Mouse (Mus musculus) midbrain, embryonic 13.5 days (tissue): ENCODE results near the gene Vmn2r9. TPM values are rescaled to one million over a fixed set of nuclear protein-coding genes. Genes with fewer than 3 reads are reported as not detected.
"Not testable (repeated sequence)": the region's sequence is repeated elsewhere in the genome, so short reads cannot be mapped to it uniquely, and the experiment has no call there.

Experiments
- ATAC-seq: fragments of 200-750 bp; cut with Nextera tagmentation; 2 replicates; pipeline ENCODE4 v1.8.0; 2017; ENCODE audit warnings: mild to moderate bottlenecking, moderate TSS enrichment, moderate library complexity
- H3K27ac ChIP-seq: fragments of 300-500 bp; sonication (generic); 2 replicates; pipeline ENCODE4 v1.5.1; 2015; ENCODE audit warnings: inconsistent platforms, mild to moderate bottlenecking, moderate library complexity
- H3K27me3 ChIP-seq: fragments of 300-500 bp; sonication (generic); 2 replicates; pipeline ENCODE4 v1.6.1; 2015; ENCODE audit warnings: mild to moderate bottlenecking, inconsistent platforms
- H3K36me3 ChIP-seq: fragments of 300-500 bp; sonication (generic); 2 replicates; pipeline ENCODE4 v1.6.1; 2015; ENCODE audit warnings: mild to moderate bottlenecking, inconsistent platforms
- H3K4me1 ChIP-seq: fragments of 300-500 bp; sonication (generic); replicated peaks from 2 replicates; pipeline ENCODE4 v1.6.1; 2015; ENCODE audit warnings: inconsistent platforms
- H3K4me2 ChIP-seq: fragments of 300-500 bp; sonication (generic); replicated peaks from 2 replicates; pipeline ENCODE4 v1.6.1; 2015; ENCODE audit warnings: moderate library complexity, mild to moderate bottlenecking, inconsistent platforms
- H3K4me3 ChIP-seq: fragments of 300-500 bp; sonication (generic); replicated peaks from 2 replicates; pipeline ENCODE4 v1.5.1; 2015; ENCODE audit warnings: mild to moderate bottlenecking, inconsistent platforms
- H3K9ac ChIP-seq: fragments of 300-500 bp; sonication (generic); replicated peaks from 2 replicates; pipeline ENCODE4 v1.6.1; 2015; ENCODE audit warnings: mild to moderate bottlenecking, inconsistent platforms
- H3K9me3 ChIP-seq: fragments of 300-500 bp; sonication (generic); 2 replicates; pipeline ENCODE4 v1.6.1; 2016; ENCODE audit warnings: mild to moderate bottlenecking, inconsistent platforms
- WGBS: fragments of 180-500 bp; shearing (Covaris S2); methylation state at CpG from one replicate; pipeline ENCODE4 v1.1.7; 2015; 5-methylcytosine and 5-hydroxymethylcytosine counted together
- polyA plus RNA-seq: library from polyadenylated mRNA; unstranded; fragments of >200 nt; fragmentation: Nextera tagmentation; extraction: Ambion mirVana; gene quantifications from 2 replicates; pipeline ENCODE4 v1.2.1, GENCODE M21; 2015

The Vmn2r9 gene
- polyA plus RNA-seq, result not detected in 2 replicates

- H3K27ac ChIP-seq, H3K27me3 ChIP-seq, H3K9ac ChIP-seq, H3K4me1 ChIP-seq, ATAC-seq, H3K9me3 ChIP-seq, H3K4me3 ChIP-seq, H3K36me3 ChIP-seq, H3K4me2 ChIP-seq: not testable (repeated sequence)
- 76% methylated on average over 1 of the region's 1 CpGs for WGBS
These were observed at the start of gene Vmn2r9 for GRCm38 (mm10) chr5:108852501-108852900. Gene Vmn2r9 (minus strand): TSS chr5:108852601.

GRCm38 (mm10) chr5:108866746-108867145 lies 14.3 kb upstream of the Vmn2r9 start:
- ATAC-seq, H3K27ac ChIP-seq, H3K9me3 ChIP-seq, H3K4me1 ChIP-seq, H3K4me2 ChIP-seq, H3K4me3 ChIP-seq, H3K36me3 ChIP-seq, H3K27me3 ChIP-seq, H3K9ac ChIP-seq: not testable (repeated sequence)
- WGBS, result 4% methylated on average over 1 of the region's 1 CpGs

DNA sequence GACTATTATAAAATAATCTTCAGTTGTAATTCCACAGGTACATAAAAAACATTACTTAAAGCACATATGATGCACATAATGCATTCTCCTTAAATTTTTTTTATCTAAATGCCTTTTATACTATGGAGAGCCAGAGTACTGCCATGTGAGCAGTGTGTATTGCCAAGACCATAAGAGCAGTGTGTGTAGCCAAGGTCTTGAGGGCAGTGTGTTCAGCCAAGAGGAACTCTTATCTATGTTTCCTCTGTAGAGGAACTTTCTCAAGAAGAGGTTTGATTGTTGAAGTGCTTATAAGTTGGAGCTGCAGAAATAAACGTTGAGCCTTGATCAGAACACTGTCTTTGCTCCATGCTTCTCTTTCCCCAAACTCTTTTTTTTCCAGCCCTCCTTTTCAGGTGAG lies 2.9 kb downstream of the Vmn2r9 start:
- ATAC-seq, result no peak
- no peaks in the 10 kb centered on the region for H3K36me3 ChIP-seq
- no peaks in the 10 kb centered on the region for H3K27me3 ChIP-seq
- H3K27ac ChIP-seq, result no peak overlapping the region
- H3K9me3 ChIP-seq, result no peaks in the 10 kb centered on the region
- H3K4me3 ChIP-seq, result no peak overlapping the region
- WGBS, result 56% methylated on average over 1 of the region's 1 CpGs
- no peaks in the 10 kb centered on the region for H3K4me1 ChIP-seq
- H3K4me2 ChIP-seq, result no peak overlapping the region
- H3K9ac ChIP-seq, result no peak overlapping the region

DNA sequence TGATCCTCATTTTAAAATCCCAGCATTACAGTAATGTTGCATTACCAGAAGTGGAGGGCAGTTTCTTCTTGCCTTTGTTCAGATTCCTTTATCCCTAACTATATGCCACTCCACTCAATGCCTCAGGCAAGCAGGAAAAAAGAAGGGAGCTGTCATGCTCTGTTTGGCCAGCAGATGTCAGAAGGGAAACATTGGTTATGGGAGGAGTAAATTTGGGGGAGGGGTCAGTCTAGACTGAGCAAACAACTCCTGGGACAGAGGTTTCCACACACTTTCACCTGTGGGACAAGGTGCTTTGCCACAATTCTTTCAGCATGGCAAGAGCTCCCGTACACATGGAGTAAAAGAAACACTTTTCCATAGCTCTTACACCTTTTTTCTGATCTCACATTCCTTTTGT lies 16.2 kb downstream of the Vmn2r9 start:
- Histone ChIP-seq H3K36me3 (no peaks in the 10 kb centered on the region), H3K27ac (no peak overlapping the region), H3K9ac (no peak overlapping the region), H3K9me3 (no peaks in the 10 kb centered on the region), H3K27me3 (no peaks in the 10 kb centered on the region), H3K4me1 (no peaks in the 10 kb centered on the region), H3K4me2 (no peak overlapping the region), H3K4me3 (no peak overlapping the region)
- 80% methylated on average over 1 of the region's 1 CpGs for WGBS
- ATAC-seq, result no peak

GRCm38 (mm10) chr5:108823276-108823675 lies 29.1 kb downstream of the Vmn2r9 start:
- Histone ChIP-seq H3K9me3 (no peaks in the 10 kb centered on the region), H3K4me2 (no peak overlapping the region), H3K4me1 (no peaks in the 10 kb centered on the region), H3K27ac (no peak overlapping the region), H3K4me3 (no peak overlapping the region), H3K27me3 (no peaks in the 10 kb centered on the region), H3K36me3 (no peaks in the 10 kb centered on the region), H3K9ac (no peak overlapping the region)
- ATAC-seq, result no peak
- 84% methylated on average over 2 of the region's 2 CpGs for WGBS

DNA sequence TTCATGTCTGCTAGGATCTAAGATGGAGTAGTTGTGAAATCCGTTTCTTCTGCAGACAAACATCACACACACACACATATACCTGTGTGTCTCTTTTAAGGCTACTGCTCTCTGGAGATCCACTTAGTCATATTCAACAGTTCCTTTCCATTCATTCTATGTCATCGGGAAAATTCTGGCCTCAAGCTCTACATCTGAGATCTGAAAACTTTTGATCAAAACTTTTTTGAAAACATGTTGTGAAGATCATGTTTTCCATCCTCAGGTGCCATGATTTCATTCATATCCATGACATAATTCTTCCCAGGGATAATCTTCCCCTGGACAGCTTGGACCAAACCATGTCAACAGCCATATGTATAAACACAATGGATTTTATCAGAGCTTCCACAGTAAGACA lies 43.7 kb downstream of the Vmn2r9 start, which contains the start of gene Vmn2r8:
TSS of gene Vmn2r8 (minus strand) at position 101 of the 400 bp plus-strand sequence.
- 81% methylated on average over 2 of the region's 2 CpGs for WGBS
- not testable (repeated sequence) for H3K4me2 ChIP-seq, H3K9ac ChIP-seq, H3K27ac ChIP-seq, H3K36me3 ChIP-seq, H3K4me1 ChIP-seq, ATAC-seq, H3K4me3 ChIP-seq, H3K9me3 ChIP-seq, H3K27me3 ChIP-seq

DNA sequence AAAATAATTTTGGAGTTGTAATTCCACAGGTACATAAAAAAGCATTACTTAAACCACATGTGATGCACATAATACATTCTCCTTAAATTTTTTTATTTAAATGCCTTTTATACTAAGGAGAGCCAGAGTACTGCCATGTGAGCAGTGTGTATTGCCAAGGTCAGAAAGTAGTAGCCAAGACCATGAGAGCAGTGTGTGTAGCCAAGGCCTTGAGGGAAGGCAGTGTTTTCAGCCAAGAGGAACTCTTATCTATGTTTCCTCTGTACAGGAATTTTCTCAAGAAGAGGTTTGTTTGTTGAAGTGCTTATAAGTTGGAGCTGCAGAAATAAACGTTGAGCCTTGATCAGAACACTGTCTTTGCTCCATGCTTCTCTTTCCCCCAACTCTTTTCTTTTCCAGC lies 48.8 kb downstream of the Vmn2r9 start:
- 57% methylated on average over 1 of the region's 1 CpGs for WGBS
- Histone ChIP-seq H3K36me3 (no peaks in the 10 kb centered on the region), H3K4me1 (no peaks in the 10 kb centered on the region), H3K27me3 (no peaks in the 10 kb centered on the region), H3K9me3 (no peaks in the 10 kb centered on the region), H3K4me2 (no peak overlapping the region), H3K4me3 (no peak overlapping the region), H3K9ac (no peak overlapping the region), H3K27ac (no peak overlapping the region)
- no peak for ATAC-seq

DNA sequence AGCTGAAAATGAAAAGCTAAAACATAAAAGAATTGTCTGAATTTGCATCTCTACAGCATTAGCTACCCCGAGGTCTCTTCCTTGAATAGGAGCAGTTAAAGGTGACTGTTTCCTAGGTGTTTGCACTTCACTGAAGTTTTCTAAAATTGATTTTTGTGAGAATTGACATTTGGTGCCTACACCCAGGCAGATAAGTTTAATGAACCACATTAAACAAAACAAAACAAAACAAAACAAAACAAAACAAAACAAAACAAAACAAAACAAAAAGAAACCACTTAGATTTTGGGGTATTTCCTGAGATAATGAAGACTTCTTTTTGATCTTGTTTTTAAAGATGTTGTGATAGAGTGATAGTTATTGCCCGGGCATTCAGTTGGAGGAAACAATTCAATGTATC lies 57.1 kb downstream of the Vmn2r9 start, which contains the start of gene Tmed11:
TSS of gene Tmed11 (minus strand) at position 101 of the 400 bp plus-strand sequence.
- not testable (repeated sequence) for H3K36me3 ChIP-seq, H3K9ac ChIP-seq, ATAC-seq, H3K27me3 ChIP-seq, H3K4me1 ChIP-seq, H3K4me2 ChIP-seq, H3K4me3 ChIP-seq, H3K27ac ChIP-seq, H3K9me3 ChIP-seq
- WGBS, result 68% methylated on average over 2 of the region's 2 CpGs

- not testable (repeated sequence) for H3K27ac ChIP-seq, H3K4me2 ChIP-seq, H3K4me3 ChIP-seq, H3K4me1 ChIP-seq, ATAC-seq, H3K9ac ChIP-seq, H3K9me3 ChIP-seq, H3K36me3 ChIP-seq, H3K27me3 ChIP-seq
- WGBS, result 20% methylated on average over 1 of the region's 1 CpGs
These were observed 62.0 kb downstream of the Vmn2r9 start for GRCm38 (mm10) chr5:108790385-108790784.

Other genes starting within 250 kb of the Vmn2r9 start
- 50.3 and 51.7 TPM in 2 replicates for gene Gak, start 222.8 kb downstream of the Vmn2r9 start, polyA plus RNA-seq
- gene Tmem175, start 222.8 kb downstream of the Vmn2r9 start, polyA plus RNA-seq, result 23.7 and 23.8 TPM in 2 replicates
- 10.6 and 10.7 TPM in 2 replicates for gene Idua, start 192.3 kb downstream of the Vmn2r9 start, polyA plus RNA-seq
- 23.7 and 26.6 TPM in 2 replicates for gene Dgkq, start 182.9 kb downstream of the Vmn2r9 start, polyA plus RNA-seq
- 1.7 and 2.6 TPM in 2 replicates for gene Slc26a1, start 177.0 kb downstream of the Vmn2r9 start, polyA plus RNA-seq
- gene Fgfrl1, start 160.2 kb downstream of the Vmn2r9 start, polyA plus RNA-seq, result 4.0 and 5.3 TPM in 2 replicates
- not detected in 2 replicates for gene Rnf212, start 77.6 kb downstream of the Vmn2r9 start, polyA plus RNA-seq
- not detected in 2 replicates for gene Tmed11, start 57.2 kb downstream of the Vmn2r9 start, polyA plus RNA-seq
- gene Vmn2r8, start 43.8 kb downstream of the Vmn2r9 start, polyA plus RNA-seq, result not detected in 2 replicates
- gene Vmn2r10, start 153.9 kb upstream of the Vmn2r9 start, polyA plus RNA-seq, result not detected in 2 replicates
- not detected in 2 replicates for gene Vmn2r11, start 207.0 kb upstream of the Vmn2r9 start, polyA plus RNA-seq
- gene Vmn2r12, start 245.3 kb upstream of the Vmn2r9 start, polyA plus RNA-seq, result not detected in 2 replicates